Mouse (Mus musculus): Measurements from ENCODE around the gene Limch1.

The Limch1 gene

GRCm38 (mm10) chr5:66825586-66825985 lies 80.0 kb downstream of the Limch1 start:
- no peak for DNase-seq (ENCODE audit: low read depth, low spot score)

GRCm38 (mm10) chr5:66826844-66827243 lies 81.2 kb downstream of the Limch1 start:
- DNase-seq (ENCODE audit: low read depth, low spot score) = no peak

- no peak for DNase-seq (ENCODE audit: low read depth, low spot score)
Measured at GRCm38 (mm10) chr5:66829505-66829904, 83.9 kb downstream of the Limch1 start.

- no peak for DNase-seq (ENCODE audit: low read depth, low spot score)
Measured at GRCm38 (mm10) chr5:66830206-66830605, 84.6 kb downstream of the Limch1 start.

GRCm38 (mm10) chr5:66834756-66835155 lies 89.1 kb downstream of the Limch1 start:
- DNase-seq (ENCODE audit: low read depth, low spot score) = no peak

GRCm38 (mm10) chr5:66836892-66837291 lies 91.3 kb downstream of the Limch1 start:
- peak; percentile 12 for DNase-seq (ENCODE audit: low read depth, low spot score)

GRCm38 (mm10) chr5:66841971-66842370 lies 96.3 kb downstream of the Limch1 start:
- no peak for DNase-seq (ENCODE audit: low read depth, low spot score)

- DNase-seq (ENCODE audit: low read depth, low spot score) = no peak
Measured at GRCm38 (mm10) chr5:66842776-66843175, 97.1 kb downstream of the Limch1 start.

- no peak for DNase-seq (ENCODE audit: low read depth, low spot score)
Measured at GRCm38 (mm10) chr5:66848136-66848535, 102.5 kb downstream of the Limch1 start.

- DNase-seq (ENCODE audit: low read depth, low spot score) = no peak
Measured at GRCm38 (mm10) chr5:66849148-66849547, 103.5 kb downstream of the Limch1 start.

- DNase-seq (ENCODE audit: low read depth, low spot score) = no peak
Measured at GRCm38 (mm10) chr5:66850721-66851251, 105.2 kb downstream of the Limch1 start.

GRCm38 (mm10) chr5:66851708-66852107 lies 106.1 kb downstream of the Limch1 start:
- DNase-seq (ENCODE audit: low read depth, low spot score) = no peak

GRCm38 (mm10) chr5:66854263-66854662 lies 108.6 kb downstream of the Limch1 start:
- no peak for DNase-seq (ENCODE audit: low read depth, low spot score)

- peak; percentile 3 for DNase-seq (ENCODE audit: low read depth, low spot score)
Measured at GRCm38 (mm10) chr5:66855358-66856107, 109.9 kb downstream of the Limch1 start.

GRCm38 (mm10) chr5:66859506-66859905 lies 113.9 kb downstream of the Limch1 start:
- no peak for DNase-seq (ENCODE audit: low read depth, low spot score)

- no peak for DNase-seq (ENCODE audit: low read depth, low spot score)
Measured at GRCm38 (mm10) chr5:66861232-66862035, 115.8 kb downstream of the Limch1 start.

GRCm38 (mm10) chr5:66862151-66862550 lies 116.5 kb downstream of the Limch1 start:
- DNase-seq (ENCODE audit: low read depth, low spot score) = no peak

GRCm38 (mm10) chr5:66865229-66865628 lies 119.6 kb downstream of the Limch1 start:
- DNase-seq (ENCODE audit: low read depth, low spot score) = peak; percentile 30

- DNase-seq (ENCODE audit: low read depth, low spot score) = no peak
Measured at GRCm38 (mm10) chr5:66866019-66866418, 120.4 kb downstream of the Limch1 start.

GRCm38 (mm10) chr5:66869545-66869944 lies 123.9 kb downstream of the Limch1 start:
- DNase-seq (ENCODE audit: low read depth, low spot score) = no peak

- DNase-seq (ENCODE audit: low read depth, low spot score) = no peak
Measured at GRCm38 (mm10) chr5:66871521-66872050, 126.0 kb downstream of the Limch1 start.

GRCm38 (mm10) chr5:66872053-66872452 lies 126.4 kb downstream of the Limch1 start:
- no peak for DNase-seq (ENCODE audit: low read depth, low spot score)

Measured in ES-CJ7 (cell line).